Mouse (Mus musculus) hindbrain, embryonic 16.5 days (tissue): ENCODE results near the gene Lexm. TPM values are rescaled to one million over a fixed set of nuclear protein-coding genes. Genes with fewer than 3 reads are reported as not detected.

Experiments
- ATAC-seq: fragments of 200-750 bp; cut with Nextera tagmentation; 2 replicates; pipeline ENCODE4 v1.8.0; 2017; ENCODE audit warnings: moderate TSS enrichment, moderate library complexity
- H3K27ac ChIP-seq: fragments of 300-500 bp; sonication (generic); 2 replicates; pipeline ENCODE4 v1.5.1; 2014; ENCODE audit warnings: low read depth, mild to moderate bottlenecking, control low read depth, low read length, moderate library complexity
- H3K27me3 ChIP-seq: fragments of 300-500 bp; sonication (generic); replicated peaks from 2 replicates; pipeline ENCODE4 v1.6.1; 2014; ENCODE audit warnings: low read length; ENCODE audit not compliant: control insufficient read depth, insufficient read depth
- H3K36me3 ChIP-seq: fragments of 300-500 bp; sonication (generic); 2 replicates; pipeline ENCODE4 v1.6.1; 2014; ENCODE audit warnings: mild to moderate bottlenecking, low read length, moderate library complexity, mixed read lengths; ENCODE audit not compliant: control insufficient read depth, insufficient read depth
- H3K4me1 ChIP-seq: fragments of 300-500 bp; sonication (generic); 2 replicates; pipeline ENCODE4 v1.6.1; 2014; ENCODE audit warnings: low read depth, low read length; ENCODE audit not compliant: control insufficient read depth, insufficient read depth
- H3K4me2 ChIP-seq: fragments of 300-500 bp; sonication (generic); 2 replicates; pipeline ENCODE4 v1.6.1; 2014; ENCODE audit warnings: mild to moderate bottlenecking, low read length, control low read depth, moderate library complexity
- H3K4me3 ChIP-seq: fragments of 300-500 bp; sonication (generic); 2 replicates; pipeline ENCODE4 v1.5.1; 2014; ENCODE audit warnings: mild to moderate bottlenecking, low read length, control low read depth, moderate library complexity
- H3K9ac ChIP-seq: fragments of 300-500 bp; sonication (generic); 2 replicates; pipeline ENCODE4 v1.6.1; 2014; ENCODE audit warnings: low read depth, mild to moderate bottlenecking, control low read depth, low read length, moderate library complexity
- H3K9me3 ChIP-seq: fragments of 300-500 bp; sonication (generic); 2 replicates; pipeline ENCODE4 v1.6.1; 2014; ENCODE audit warnings: mild to moderate bottlenecking, low read length, moderate library complexity; ENCODE audit not compliant: control insufficient read depth
- WGBS: fragments of 180-500 bp; shearing (Covaris S2); extraction: QIAGEN DNeasy Blood & Tissue Kit; methylation state at CpG from one replicate; pipeline ENCODE4 v1.1.7; 2014; 5-methylcytosine and 5-hydroxymethylcytosine counted together
- polyA plus RNA-seq: library from polyadenylated mRNA; unstranded; fragments of >200 nt; fragmentation: Nextera tagmentation; extraction: Ambion mirVana; gene quantifications from 2 replicates; pipeline ENCODE4 v1.2.1, GENCODE M21; 2015

The Lexm gene
- polyA plus RNA-seq, 1 experiment from 2014 or later = not detected

DNA sequence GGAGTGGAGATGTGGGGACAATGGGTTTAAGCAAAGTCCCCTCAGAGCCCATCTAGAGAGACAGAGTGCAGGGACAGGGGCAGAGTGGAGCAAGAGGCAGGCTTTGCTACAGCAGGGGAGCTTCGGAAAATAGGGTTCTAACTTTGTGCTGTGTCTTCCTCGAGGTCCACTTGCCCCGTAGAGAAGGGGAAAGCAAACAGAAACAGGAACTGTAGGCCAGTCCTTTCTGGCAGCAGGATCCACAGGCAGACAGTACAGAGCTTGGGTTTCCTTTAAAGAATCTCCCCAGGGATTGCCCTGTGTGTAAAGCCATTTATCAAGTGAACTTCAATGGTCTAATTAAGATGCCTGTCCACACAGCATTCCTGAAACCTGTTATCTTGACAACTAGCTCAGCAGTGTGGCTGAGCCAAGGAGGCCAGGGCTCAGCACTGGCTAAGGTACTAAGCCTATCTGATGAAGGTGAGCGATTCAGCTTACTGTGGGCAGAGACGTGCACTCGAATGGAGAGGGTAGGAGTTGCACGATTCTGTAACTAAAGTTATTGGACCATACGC, 71.1 kb downstream of the Lexm start:
- H3K27me3 ChIP-seq = no peaks in the 10 kb centered on the region
- no peaks in the 10 kb centered on the region for H3K36me3 ChIP-seq
- no peak overlapping the region for H3K4me2 ChIP-seq
- H3K27ac ChIP-seq = no peak overlapping the region
- no peak overlapping the region for H3K4me3 ChIP-seq
- ATAC-seq = no peak
- no peak overlapping the region for H3K9ac ChIP-seq
- 63% methylated on average over 8 of the region's 8 CpGs for whole genome bisulfite sequencing
- no peaks in the 10 kb centered on the region for H3K4me1 ChIP-seq
- H3K9me3 ChIP-seq = no peaks in the 10 kb centered on the region

DNA sequence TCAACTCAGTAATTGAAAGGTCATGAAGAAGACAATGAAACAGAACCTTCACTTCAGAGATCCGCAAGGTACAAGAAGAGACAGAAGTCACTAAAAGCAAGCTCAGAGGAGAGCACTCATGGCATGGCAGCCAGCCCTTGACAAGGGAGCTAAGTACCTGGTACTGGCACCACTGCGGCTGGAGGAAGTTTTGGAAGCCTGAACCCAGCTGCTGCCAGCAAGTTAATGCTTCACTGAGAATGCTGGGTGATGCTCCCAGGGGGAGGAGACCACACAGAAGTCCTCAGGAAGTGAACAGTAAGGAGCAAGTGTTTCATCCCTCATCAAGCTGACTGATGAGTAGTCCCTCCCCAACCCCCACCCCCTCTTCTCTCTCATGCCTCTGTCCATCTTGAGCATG, 74.8 kb downstream of the Lexm start:
- no peak overlapping the region for H3K9ac ChIP-seq
- H3K4me2 ChIP-seq = no peak overlapping the region
- H3K9me3 ChIP-seq = no peaks in the 10 kb centered on the region
- 77% methylated on average over 2 of the region's 2 CpGs for WGBS
- H3K4me3 ChIP-seq = no peak overlapping the region
- no peaks in the 10 kb centered on the region for H3K36me3 ChIP-seq
- H3K4me1 ChIP-seq = no peaks in the 10 kb centered on the region
- no peak overlapping the region for H3K27ac ChIP-seq
- no peaks in the 10 kb centered on the region for H3K27me3 ChIP-seq
- ATAC-seq = no peak

DNA sequence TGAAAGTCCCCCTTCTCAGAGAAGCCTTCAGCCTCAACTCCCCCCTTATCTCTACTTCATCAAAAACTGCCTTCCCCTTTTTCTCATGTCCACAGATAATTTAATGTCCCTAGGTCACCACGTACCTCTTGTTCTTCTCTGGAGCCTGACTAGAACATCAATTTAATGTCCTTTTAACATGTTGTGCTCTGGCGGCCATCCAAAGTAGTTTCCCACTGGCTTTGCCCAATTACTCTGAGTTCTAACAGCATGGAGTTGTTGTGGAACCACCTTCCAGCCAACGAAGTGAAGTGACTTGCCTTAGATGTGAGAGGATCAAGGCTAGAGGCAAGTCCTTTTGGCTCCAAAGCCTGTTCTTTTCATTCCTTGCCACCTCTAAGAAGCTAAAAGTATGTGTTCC, 75.5 kb downstream of the Lexm start:
- H3K4me2 ChIP-seq = no peak overlapping the region
- H3K9ac ChIP-seq = no peak overlapping the region
- no peak for ATAC-seq
- no peaks in the 10 kb centered on the region for H3K4me1 ChIP-seq
- no peaks in the 10 kb centered on the region for H3K9me3 ChIP-seq
- H3K4me3 ChIP-seq = no peak overlapping the region
- no peaks in the 10 kb centered on the region for H3K36me3 ChIP-seq
- no peaks in the 10 kb centered on the region for H3K27me3 ChIP-seq
- WGBS = 64% methylated on average over 3 of the region's 3 CpGs
- no peak overlapping the region for H3K27ac ChIP-seq

Other genes starting within 250 kb of the Lexm start
- 11.2 and 11.4 TPM in 2 replicates for gene Pcsk9, start 152.9 kb downstream of the Lexm start, polyA plus RNA-seq
- not detected in 2 replicates for gene Bsnd, start 125.0 kb downstream of the Lexm start, polyA plus RNA-seq
- gene Dhcr24, start 56.2 kb downstream of the Lexm start, polyA plus RNA-seq = 4.0 and 5.3 TPM in 2 replicates
- gene Ttc22, start 5.2 kb upstream of the Lexm start, polyA plus RNA-seq = 1.5 and 1.6 TPM in 2 replicates
- 9.3 and 10.8 TPM in 2 replicates for gene Pars2, start 33.8 kb upstream of the Lexm start, polyA plus RNA-seq
- gene Ttc4, start 61.7 kb upstream of the Lexm start, polyA plus RNA-seq = 140 and 152 TPM in 2 replicates
- 0.41 and 1.2 TPM in 2 replicates for gene Mroh7, start 113.7 kb upstream of the Lexm start, polyA plus RNA-seq
- not detected in 2 replicates for gene Fam151a, start 116.6 kb upstream of the Lexm start, polyA plus RNA-seq
- gene Acot11, start 187.8 kb upstream of the Lexm start, polyA plus RNA-seq = 2.7 and 3.2 TPM in 2 replicates